Mouse (Mus musculus) gastrocnemius, adult 8-10 months (tissue): ENCODE data around the gene Dnase1l1. TPM values are rescaled to one million over a fixed set of nuclear protein-coding genes. Genes with fewer than 3 reads are reported as not detected.

Experiments
- microRNA-seq: library from miRNA; unstranded; fragments of <30 nt; microRNA quantifications from one replicate; pipeline ENCODE4 v1.2.0, GENCODE M21; 2022
- total RNA-seq, 4 experiments: library from RNA; stranded (reverse); gene quantifications; 2 replicates each; pipeline ENCODE4 v1.2.4; 2022

Gene Dnase1l1
- total RNA-seq, 4 experiments from 2014 or later = 126 to 143 (median 137) TPM

Small RNA genes within 50 kb of the gene (microRNA-seq; reads per million reads assigned to microRNA genes)
- not detected for gene Mir7091
- gene Mir7092 = not detected

Other genes starting within 250 kb of the Dnase1l1 start
- 1 to 10 TPM in 1 of 4 experiments, under 1 TPM in 1, not detected in 2; 0.46 to 1.5 TPM for gene Opn1mw, start 154.9 kb downstream of the Dnase1l1 start, total RNA-seq
- 10 to 100 TPM; 27.8 to 32.8 (median 29.0) TPM for gene Mecp2, start 147.0 kb downstream of the Dnase1l1 start, total RNA-seq
- gene Tex28, start 114.5 kb downstream of the Dnase1l1 start, total RNA-seq = not detected
- not detected for gene Tktl1, start 105.1 kb downstream of the Dnase1l1 start, total RNA-seq
- gene Flna, start 32.5 kb downstream of the Dnase1l1 start, total RNA-seq = 10 to 100 TPM; 24.0 to 39.3 (median 32.3) TPM
- gene Emd, start 27.6 kb downstream of the Dnase1l1 start, total RNA-seq = 10 to 100 TPM; 23.0 to 29.5 (median 26.9) TPM
- gene Rpl10, start 11.5 kb downstream of the Dnase1l1 start, total RNA-seq = 100 to 1,000 TPM; 130 to 325 (median 183) TPM
- 10 to 100 TPM; 39.0 to 53.5 (median 48.1) TPM for gene Taz, start 425 bp downstream of the Dnase1l1 start, total RNA-seq
- gene Atp6ap1, start 14.8 kb upstream of the Dnase1l1 start, total RNA-seq = 10 to 100 TPM; 86.9 to 87.5 (median 87.2) TPM
- gene Gdi1, start 22.7 kb upstream of the Dnase1l1 start, total RNA-seq = 10 to 100 TPM; 26.0 to 45.1 (median 33.4) TPM
- 10 to 100 TPM; 22.6 to 26.2 (median 24.4) TPM for gene Fam50a, start 30.7 kb upstream of the Dnase1l1 start, total RNA-seq
- gene Plxna3, start 46.7 kb upstream of the Dnase1l1 start, total RNA-seq = under 1 TPM; 0.27 to 0.73 (median 0.58) TPM
- 10 to 100 TPM; 36.1 to 50.3 (median 43.0) TPM for gene Lage3, start 71.3 kb upstream of the Dnase1l1 start, total RNA-seq
- 10 to 100 TPM; 56.6 to 63.1 (median 60.5) TPM for gene Ubl4a, start 90.9 kb upstream of the Dnase1l1 start, total RNA-seq
- 1 to 10 TPM; 1.9 to 2.7 (median 2.4) TPM for gene Slc10a3, start 91.0 kb upstream of the Dnase1l1 start, total RNA-seq
- gene Fam3a, start 110.9 kb upstream of the Dnase1l1 start, total RNA-seq = 10 to 100 TPM; 12.8 to 15.3 (median 14.2) TPM
- 10 to 100 TPM; 21.6 to 31.2 (median 25.5) TPM for gene Ikbkg, start 111.0 kb upstream of the Dnase1l1 start, total RNA-seq
- gene G6pdx, start 146.9 kb upstream of the Dnase1l1 start, total RNA-seq = 1 to 10 TPM; 2.0 to 4.2 (median 3.4) TPM
- not detected for gene Gm6880, start 199.1 kb upstream of the Dnase1l1 start, total RNA-seq